Mouse (Mus musculus): ENCODE data around the gene Ace3. TPM values are rescaled to one million over a fixed set of nuclear protein-coding genes. Genes with fewer than 3 reads are reported as not detected.

The Ace3 gene
- polyA plus RNA-seq, 1 experiment: not detected

DNA sequence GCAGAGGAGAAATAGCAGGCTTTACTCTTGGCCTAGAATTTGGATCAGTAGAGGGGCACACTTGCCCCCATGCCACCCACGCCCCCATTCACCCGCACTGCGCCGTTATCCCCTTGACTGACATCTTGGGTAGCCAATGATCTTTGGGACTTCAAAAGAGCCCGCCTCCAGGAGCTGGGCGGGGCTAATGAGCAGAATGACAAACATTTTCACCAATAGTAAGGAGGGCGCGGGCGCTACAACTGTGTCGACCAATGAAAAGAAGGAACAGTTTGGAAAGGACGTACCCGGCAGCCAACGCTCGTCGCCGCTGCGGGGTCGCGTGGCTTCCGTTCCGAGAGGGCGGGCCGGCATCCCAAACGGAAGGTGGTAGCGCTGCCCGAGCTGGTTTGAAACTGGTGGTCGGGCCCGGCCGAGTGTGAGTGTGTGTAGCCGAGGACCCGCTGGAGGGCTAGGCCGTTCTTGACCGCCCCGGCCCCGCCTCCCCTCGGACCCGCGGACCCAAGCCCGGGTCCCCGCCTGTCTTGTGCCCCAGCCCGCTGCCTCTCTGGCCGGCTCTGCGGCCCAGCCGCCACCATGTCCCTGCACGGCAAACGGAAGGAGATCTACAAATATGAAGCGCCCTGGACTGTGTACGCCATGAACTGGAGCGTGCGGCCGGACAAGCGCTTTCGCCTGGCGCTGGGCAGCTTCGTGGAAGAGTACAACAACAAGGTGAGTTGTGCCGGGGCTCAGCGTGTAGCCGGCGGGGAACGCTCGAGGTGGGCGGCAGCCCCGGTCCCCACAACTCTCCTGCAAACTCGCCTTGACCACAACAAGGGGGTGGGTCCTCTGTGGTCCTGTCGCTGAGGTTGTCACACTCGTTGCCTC lies 42.3 kb downstream of the Ace3 start, which contains the start of gene Dcaf7:
Dcaf7 (plus strand) TSS at position 325 of the 870 bp plus-strand sequence.
- Histone ChIP-seq H3K27me3 (ENCODE audit: control insufficient read depth, insufficient read depth, low read length, poor library complexity, severe bottlenecking) (no peaks in the 10 kb centered on the region), H3K27ac (ENCODE audit: insufficient read depth, low read length) (peak within 1 kb of the TSS; percentile 32), H3K9me3 (replicated peaks; ENCODE audit: control insufficient read depth, insufficient read depth, low read length, poor library complexity, severe bottlenecking) (0 out of 2 replicates have a peak, but pooled peaks cover 2% of the 10 kb centered on the region), H3K4me3 (ENCODE audit: low read depth, low read length) (peak within 1 kb of the TSS; percentile 95), H3K4me1 (ENCODE audit: control insufficient read depth, insufficient read depth, low read length) (no peaks in the 10 kb centered on the region), H3K9ac (ENCODE audit: low read depth, poor library complexity, severe bottlenecking) (peak within 1 kb of the TSS; percentile 89), H3K36me3 (ENCODE audit: control insufficient read depth, insufficient read depth, low read length, poor library complexity, severe bottlenecking) (no peaks in the 10 kb centered on the region)
- TF ChIP-seq CTCF (IDR thresholded peaks at IDR 0.05; ENCODE audit: low read depth, low read length): no peak

DNA sequence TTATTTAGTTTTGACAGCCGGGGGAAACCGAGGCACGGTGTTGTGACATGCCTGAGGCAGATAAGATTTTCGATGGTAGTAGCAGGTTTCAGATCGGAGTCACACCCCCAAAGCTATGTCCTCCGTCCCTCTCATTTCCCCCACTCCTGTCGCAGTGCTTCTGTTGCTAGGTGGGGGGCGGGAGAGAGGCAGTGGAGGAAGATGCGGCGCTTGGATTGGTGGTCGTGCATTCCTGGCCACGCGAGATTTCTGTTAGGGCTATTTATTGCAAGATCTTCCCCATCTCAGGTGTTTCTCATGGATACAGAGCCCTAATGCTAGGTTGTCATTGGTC lies 42.9 kb downstream of the Ace3 start:
- Histone ChIP-seq H3K9ac (ENCODE audit: low read depth, poor library complexity, severe bottlenecking) (peak overlapping the region; percentile 89), H3K9me3 (replicated peaks; ENCODE audit: control insufficient read depth, insufficient read depth, low read length, poor library complexity, severe bottlenecking) (no peaks in the 10 kb centered on the region), H3K27ac (ENCODE audit: insufficient read depth, low read length) (no peak overlapping the region; the same call in 1 of the 2 replicates), H3K36me3 (ENCODE audit: control insufficient read depth, insufficient read depth, low read length, poor library complexity, severe bottlenecking) (no peaks in the 10 kb centered on the region), H3K4me1 (ENCODE audit: control insufficient read depth, insufficient read depth, low read length) (no peaks in the 10 kb centered on the region), H3K4me3 (ENCODE audit: low read depth, low read length) (peak overlapping the region; percentile 87), H3K27me3 (ENCODE audit: control insufficient read depth, insufficient read depth, low read length, poor library complexity, severe bottlenecking) (no peaks in the 10 kb centered on the region)
- TF ChIP-seq POLR2A (IDR thresholded peaks at IDR 0.05; ENCODE audit: insufficient read depth, low read length) (no peak), CTCF (IDR thresholded peaks at IDR 0.05; ENCODE audit: low read depth, low read length) (no peak), EP300 (IDR thresholded peaks at IDR 0.05; ENCODE audit: insufficient read depth, low read depth, low read length) (no peak)

DNA sequence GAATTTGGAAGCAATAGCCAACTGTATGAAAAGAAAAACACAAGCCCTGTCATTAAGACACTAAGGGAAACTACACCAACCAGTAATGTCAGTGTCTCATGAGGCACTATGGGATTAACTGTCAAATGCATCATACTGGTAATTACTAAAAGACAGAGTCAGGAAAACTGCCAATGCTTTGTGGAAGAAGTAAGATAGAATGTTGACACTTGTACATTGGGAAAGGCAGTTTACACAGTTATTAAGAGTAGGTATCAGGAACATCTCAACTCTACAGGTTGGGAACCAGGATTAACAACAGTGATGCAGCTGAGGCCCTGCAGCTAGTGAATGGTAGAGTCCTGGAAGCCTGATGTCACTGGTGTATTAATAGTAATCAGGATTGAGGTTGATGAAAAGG lies 49.9 kb downstream of the Ace3 start:
- no peak overlapping the region for H3K27ac ChIP-seq (ENCODE audit: insufficient read depth, low read length)
- no peak for TF ChIP-seq POLR2A (IDR thresholded peaks at IDR 0.05; ENCODE audit: insufficient read depth, low read length)
- no peak for TF ChIP-seq EP300 (IDR thresholded peaks at IDR 0.05; ENCODE audit: insufficient read depth, low read depth, low read length)
- no peak for TF ChIP-seq CTCF (IDR thresholded peaks at IDR 0.05; ENCODE audit: low read depth, low read length)
- no peaks in the 10 kb centered on the region for H3K27me3 ChIP-seq (ENCODE audit: control insufficient read depth, insufficient read depth, low read length, poor library complexity, severe bottlenecking)
- no peaks in the 10 kb centered on the region for H3K9me3 ChIP-seq (replicated peaks; ENCODE audit: control insufficient read depth, insufficient read depth, low read length, poor library complexity, severe bottlenecking)
- H3K4me3 ChIP-seq (ENCODE audit: low read depth, low read length): no peak overlapping the region
- H3K4me1 ChIP-seq (ENCODE audit: control insufficient read depth, insufficient read depth, low read length): peaks cover 2% of the 10 kb centered on the region
- H3K36me3 ChIP-seq (ENCODE audit: control insufficient read depth, insufficient read depth, low read length, poor library complexity, severe bottlenecking): peaks cover 5% of the 10 kb centered on the region
- H3K9ac ChIP-seq (ENCODE audit: low read depth, poor library complexity, severe bottlenecking): no peak overlapping the region

DNA sequence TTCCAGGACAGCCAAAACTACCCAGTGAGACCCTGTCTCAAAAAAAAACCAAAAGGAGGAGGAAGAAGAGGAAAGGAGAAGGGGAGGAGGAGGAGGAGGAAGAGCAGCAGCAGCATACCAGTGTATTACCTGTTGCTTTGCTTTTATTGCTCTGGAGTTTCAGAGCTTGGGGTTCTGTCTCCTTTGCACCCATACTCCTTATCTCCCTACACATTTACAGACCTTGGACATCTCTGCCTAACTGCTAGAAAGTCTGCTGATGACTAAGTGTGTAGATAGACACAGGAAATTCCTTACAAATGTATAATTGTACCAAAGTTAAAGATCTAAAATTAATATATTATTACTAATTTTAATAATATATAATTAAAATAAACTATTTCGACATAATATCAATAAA lies 50.8 kb downstream of the Ace3 start:
- no peak overlapping the region for H3K4me3 ChIP-seq (ENCODE audit: low read depth, low read length)
- H3K27ac ChIP-seq (ENCODE audit: insufficient read depth, low read length): no peak overlapping the region
- TF ChIP-seq EP300 (IDR thresholded peaks at IDR 0.05; ENCODE audit: insufficient read depth, low read depth, low read length) (no peak), CTCF (IDR thresholded peaks at IDR 0.05; ENCODE audit: low read depth, low read length) (no peak), POLR2A (IDR thresholded peaks at IDR 0.05; ENCODE audit: insufficient read depth, low read length) (no peak)
- H3K27me3 ChIP-seq (ENCODE audit: control insufficient read depth, insufficient read depth, low read length, poor library complexity, severe bottlenecking): no peaks in the 10 kb centered on the region
- no peak overlapping the region for H3K9ac ChIP-seq (ENCODE audit: low read depth, poor library complexity, severe bottlenecking)
- peaks cover 2% of the 10 kb centered on the region for H3K4me1 ChIP-seq (ENCODE audit: control insufficient read depth, insufficient read depth, low read length)
- no peaks in the 10 kb centered on the region for H3K9me3 ChIP-seq (replicated peaks; ENCODE audit: control insufficient read depth, insufficient read depth, low read length, poor library complexity, severe bottlenecking)
- H3K36me3 ChIP-seq (ENCODE audit: control insufficient read depth, insufficient read depth, low read length, poor library complexity, severe bottlenecking): peaks cover 5% of the 10 kb centered on the region

DNA sequence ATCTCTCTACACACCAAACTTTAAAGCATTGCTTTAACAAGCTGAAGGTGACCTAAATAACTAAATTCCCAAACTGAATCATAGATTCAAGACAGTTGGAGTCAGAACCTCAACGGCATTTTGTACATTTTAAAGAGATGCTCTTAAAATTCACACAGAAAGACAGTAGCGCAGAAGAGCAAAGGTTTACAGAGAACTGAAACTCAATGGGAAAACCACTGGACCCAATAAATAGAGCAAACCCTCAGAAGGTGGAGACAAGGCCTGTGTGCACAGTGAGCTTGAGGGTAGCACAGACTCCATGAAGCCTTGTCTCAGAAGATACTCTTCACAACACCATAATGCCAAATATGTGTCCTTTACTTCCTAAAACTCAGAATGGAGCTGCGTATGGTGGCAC lies 51.3 kb downstream of the Ace3 start:
- Histone ChIP-seq H3K9ac (ENCODE audit: low read depth, poor library complexity, severe bottlenecking) (no peak overlapping the region), H3K36me3 (ENCODE audit: control insufficient read depth, insufficient read depth, low read length, poor library complexity, severe bottlenecking) (peaks cover 7% of the 10 kb centered on the region), H3K4me3 (ENCODE audit: low read depth, low read length) (no peak overlapping the region), H3K9me3 (replicated peaks; ENCODE audit: control insufficient read depth, insufficient read depth, low read length, poor library complexity, severe bottlenecking) (no peaks in the 10 kb centered on the region), H3K27me3 (ENCODE audit: control insufficient read depth, insufficient read depth, low read length, poor library complexity, severe bottlenecking) (no peaks in the 10 kb centered on the region), H3K27ac (ENCODE audit: insufficient read depth, low read length) (no peak overlapping the region), H3K4me1 (ENCODE audit: control insufficient read depth, insufficient read depth, low read length) (peaks cover 2% of the 10 kb centered on the region)
- TF ChIP-seq EP300 (IDR thresholded peaks at IDR 0.05; ENCODE audit: insufficient read depth, low read depth, low read length): no peak
- no peak for TF ChIP-seq POLR2A (IDR thresholded peaks at IDR 0.05; ENCODE audit: insufficient read depth, low read length)
- TF ChIP-seq CTCF (IDR thresholded peaks at IDR 0.05; ENCODE audit: low read depth, low read length): no peak

DNA sequence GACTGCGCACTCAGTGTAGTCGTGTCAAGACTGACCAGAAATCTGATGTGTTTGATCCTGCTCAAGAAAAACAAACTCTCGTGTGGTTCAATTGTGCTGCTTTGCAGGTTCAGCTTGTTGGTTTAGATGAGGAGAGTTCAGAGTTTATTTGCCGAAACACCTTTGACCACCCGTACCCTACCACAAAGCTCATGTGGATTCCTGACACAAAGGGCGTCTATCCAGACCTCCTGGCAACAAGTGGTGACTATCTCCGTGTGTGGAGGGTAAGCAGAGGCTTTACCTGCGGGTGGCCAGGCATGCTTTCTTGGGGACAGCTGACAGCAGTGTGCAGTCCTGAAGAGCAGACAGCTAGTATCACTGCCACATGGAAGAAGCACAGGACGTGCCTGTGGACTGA lies 52.1 kb downstream of the Ace3 start:
- Histone ChIP-seq H3K36me3 (ENCODE audit: control insufficient read depth, insufficient read depth, low read length, poor library complexity, severe bottlenecking) (peaks cover 13% of the 10 kb centered on the region), H3K4me1 (ENCODE audit: control insufficient read depth, insufficient read depth, low read length) (peaks cover 2% of the 10 kb centered on the region), H3K27ac (ENCODE audit: insufficient read depth, low read length) (no peak overlapping the region), H3K9me3 (replicated peaks; ENCODE audit: control insufficient read depth, insufficient read depth, low read length, poor library complexity, severe bottlenecking) (no peaks in the 10 kb centered on the region), H3K27me3 (ENCODE audit: control insufficient read depth, insufficient read depth, low read length, poor library complexity, severe bottlenecking) (no peaks in the 10 kb centered on the region), H3K9ac (ENCODE audit: low read depth, poor library complexity, severe bottlenecking) (no peak overlapping the region), H3K4me3 (ENCODE audit: low read depth, low read length) (no peak overlapping the region)
- TF ChIP-seq POLR2A (IDR thresholded peaks at IDR 0.05; ENCODE audit: insufficient read depth, low read length) (no peak), EP300 (IDR thresholded peaks at IDR 0.05; ENCODE audit: insufficient read depth, low read depth, low read length) (no peak), CTCF (IDR thresholded peaks at IDR 0.05; ENCODE audit: low read depth, low read length) (no peak)

All from ES-Bruce4 (cell line).